Mouse (Mus musculus): ENCODE data around the gene Srd5a1. TPM values are rescaled to one million over a fixed set of nuclear protein-coding genes. Genes with fewer than 3 reads are reported as not detected.
"Not testable (repeated sequence)": the region's sequence is repeated elsewhere in the genome, so short reads cannot be mapped to it uniquely, and the experiment has no call there.

Gene Srd5a1
- polyA plus RNA-seq, 1 experiment = 14.9 TPM

DNA sequence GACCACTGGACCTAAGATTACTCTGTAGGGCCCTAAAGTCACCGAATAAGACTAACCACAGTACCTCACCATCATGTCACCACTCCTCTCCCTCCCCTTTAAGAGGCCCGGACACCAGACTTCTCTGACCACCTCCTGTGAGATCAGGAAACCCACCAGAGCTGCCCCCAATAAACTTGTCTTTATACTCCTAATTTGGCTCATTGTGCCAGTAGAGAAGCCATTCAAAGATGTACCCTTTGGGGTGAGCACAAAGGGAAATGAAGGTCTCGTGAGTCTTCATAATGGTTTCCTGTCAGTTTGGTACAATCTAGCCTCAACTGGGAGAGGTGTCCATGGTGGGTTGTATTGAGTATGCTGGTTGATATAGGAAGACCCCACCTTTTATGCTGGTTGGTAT, 29.8 kb upstream of the Srd5a1 start:
- DNase-seq = no peak
- 89% methylated on average over 3 of the region's 3 CpGs for WGBS
- TF ChIP-seq POLR2A (IDR thresholded peaks at IDR 0.05; ENCODE audit: borderline replicate concordance, insufficient read depth, low read length) = no peak
- no peak for TF ChIP-seq CTCF (IDR thresholded peaks at IDR 0.05; ENCODE audit: borderline replicate concordance, insufficient read depth, low read depth, low read length)

DNA sequence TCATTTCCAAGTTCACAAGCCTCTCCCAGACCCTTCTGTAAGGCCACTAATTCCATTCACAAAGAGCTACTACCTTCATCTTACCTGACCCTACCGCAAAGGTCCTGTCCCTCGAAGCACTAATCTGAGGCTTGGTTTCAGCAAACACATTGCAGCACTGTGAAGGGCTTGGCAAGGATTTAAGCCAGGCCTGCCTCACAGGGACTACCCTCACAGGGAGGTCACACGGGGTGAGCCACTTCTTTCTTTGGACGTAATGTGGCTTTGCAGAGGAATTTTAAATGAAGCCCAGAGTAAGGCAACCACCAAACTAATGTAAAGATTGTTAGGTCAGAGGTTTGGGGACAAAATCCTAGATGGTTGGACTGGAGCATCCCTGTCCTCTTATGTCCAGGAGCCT, 29.3 kb upstream of the Srd5a1 start:
- no peak for TF ChIP-seq CTCF (IDR thresholded peaks at IDR 0.05; ENCODE audit: borderline replicate concordance, insufficient read depth, low read depth, low read length)
- no peak for TF ChIP-seq POLR2A (IDR thresholded peaks at IDR 0.05; ENCODE audit: borderline replicate concordance, insufficient read depth, low read length)
- Histone ChIP-seq H3K4me3 (replicated peaks; ENCODE audit: insufficient read depth, low read depth, low read length) (no peak overlapping the region), H3K4me1 (ENCODE audit: control insufficient read depth, insufficient read depth, low read length) (no peaks in the 10 kb centered on the region), H3K27me3 (ENCODE audit: control insufficient read depth, insufficient read depth, low read length) (no peaks in the 10 kb centered on the region), H3K27ac (ENCODE audit: insufficient read depth, low read length) (no peak overlapping the region)
- 85% methylated on average over 4 of the region's 4 CpGs for WGBS
- no peak for DNase-seq

More for the DNA sequence above, 29.8 kb upstream of the Srd5a1 start:
- no peaks in the 10 kb centered on the region for H3K27me3 ChIP-seq (ENCODE audit: control insufficient read depth, insufficient read depth, low read length)
- H3K27ac ChIP-seq (ENCODE audit: insufficient read depth, low read length) = no peak overlapping the region
- H3K4me3 ChIP-seq (replicated peaks; ENCODE audit: insufficient read depth, low read depth, low read length) = no peak overlapping the region
- no peaks in the 10 kb centered on the region for H3K4me1 ChIP-seq (ENCODE audit: control insufficient read depth, insufficient read depth, low read length)

DNA sequence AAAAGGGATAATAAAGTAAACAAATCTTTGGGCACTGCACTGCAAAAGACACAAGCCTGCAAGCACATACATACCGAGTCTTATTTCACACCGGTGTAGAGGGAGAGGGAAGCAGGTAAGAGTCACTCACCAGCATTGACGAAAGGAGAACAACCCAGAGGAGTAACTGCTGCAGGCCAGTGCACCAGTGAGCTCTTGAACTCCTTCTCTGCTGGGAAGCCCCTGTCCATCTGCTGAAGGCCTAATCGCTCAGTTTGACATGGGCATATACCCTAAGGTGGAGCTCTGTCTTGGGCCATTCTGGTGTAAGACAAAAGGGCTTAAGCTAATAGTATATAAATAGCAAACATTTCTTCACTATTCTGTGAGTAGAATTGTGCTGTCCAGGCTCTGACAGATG, 28.9 kb upstream of the Srd5a1 start:
- WGBS = 95% methylated on average over 4 of the region's 4 CpGs
- Histone ChIP-seq H3K4me3 (replicated peaks; ENCODE audit: insufficient read depth, low read depth, low read length) (no peak overlapping the region), H3K27ac (ENCODE audit: insufficient read depth, low read length) (no peak overlapping the region), H3K4me1 (ENCODE audit: control insufficient read depth, insufficient read depth, low read length) (no peaks in the 10 kb centered on the region), H3K27me3 (ENCODE audit: control insufficient read depth, insufficient read depth, low read length) (no peaks in the 10 kb centered on the region)
- DNase-seq = no peak
- TF ChIP-seq POLR2A (IDR thresholded peaks at IDR 0.05; ENCODE audit: borderline replicate concordance, insufficient read depth, low read length) (no peak), CTCF (IDR thresholded peaks at IDR 0.05; ENCODE audit: borderline replicate concordance, insufficient read depth, low read depth, low read length) (no peak)

DNA sequence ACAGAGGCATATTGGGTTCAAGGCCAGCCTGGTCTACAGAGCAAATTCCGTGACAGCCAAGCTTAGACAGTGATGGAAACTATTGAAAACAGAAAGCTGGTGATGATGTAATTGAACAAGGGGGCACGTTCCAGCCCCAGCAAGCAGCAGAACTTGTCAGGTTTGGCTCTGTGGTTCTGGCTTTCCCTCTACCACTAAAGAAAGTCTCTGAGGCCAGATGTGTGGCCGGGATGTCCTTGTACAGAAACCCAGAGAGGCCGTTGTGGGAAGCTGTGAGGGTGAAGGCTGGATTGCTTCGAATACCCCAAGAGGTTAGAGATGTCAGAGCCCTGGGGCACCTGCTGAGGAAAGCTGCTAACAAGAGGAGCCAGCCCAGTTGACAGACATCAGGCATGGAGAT, 28.0 kb upstream of the Srd5a1 start:
- Histone ChIP-seq H3K4me1 (ENCODE audit: control insufficient read depth, insufficient read depth, low read length) (no peaks in the 10 kb centered on the region), H3K27me3 (ENCODE audit: control insufficient read depth, insufficient read depth, low read length) (no peaks in the 10 kb centered on the region), H3K27ac (ENCODE audit: insufficient read depth, low read length) (no peak overlapping the region), H3K4me3 (replicated peaks; ENCODE audit: insufficient read depth, low read depth, low read length) (no peak overlapping the region)
- 88% methylated on average over 5 of the region's 5 CpGs for WGBS
- DNase-seq = no peak
- TF ChIP-seq POLR2A (IDR thresholded peaks at IDR 0.05; ENCODE audit: borderline replicate concordance, insufficient read depth, low read length) (no peak), CTCF (IDR thresholded peaks at IDR 0.05; ENCODE audit: borderline replicate concordance, insufficient read depth, low read depth, low read length) (no peak)

DNA sequence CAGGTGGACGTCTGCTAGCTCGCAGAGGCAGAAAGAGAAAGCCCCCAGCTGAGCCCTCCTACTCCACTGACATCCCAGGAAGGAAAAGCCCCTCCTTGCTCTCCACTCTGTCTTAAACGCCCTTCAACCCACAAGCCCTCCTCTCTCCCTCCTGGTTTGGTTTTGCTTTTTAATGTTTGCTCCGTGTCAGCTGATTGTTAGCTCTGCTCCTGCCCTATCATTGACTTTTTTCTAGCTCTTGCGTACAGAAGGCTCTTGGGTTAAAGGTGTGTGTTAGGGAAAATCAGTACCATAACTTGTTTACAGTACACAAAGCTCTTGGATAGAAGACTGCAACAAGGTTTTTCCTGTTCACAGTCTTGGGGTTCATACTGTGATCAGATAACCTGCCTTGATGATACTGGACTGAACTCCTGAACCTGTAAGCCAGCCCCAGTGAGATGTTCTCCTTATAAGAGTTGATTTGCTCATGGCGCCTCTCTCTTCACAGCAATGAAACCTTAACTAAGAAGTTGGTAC, 26.9 kb upstream of the Srd5a1 start:
- no peak overlapping the region for H3K27ac ChIP-seq (ENCODE audit: insufficient read depth, low read length)
- no peak for TF ChIP-seq POLR2A (IDR thresholded peaks at IDR 0.05; ENCODE audit: borderline replicate concordance, insufficient read depth, low read length)
- no peak for TF ChIP-seq CTCF (IDR thresholded peaks at IDR 0.05; ENCODE audit: borderline replicate concordance, insufficient read depth, low read depth, low read length)
- H3K4me1 ChIP-seq (ENCODE audit: control insufficient read depth, insufficient read depth, low read length) = no peaks in the 10 kb centered on the region
- H3K27me3 ChIP-seq (ENCODE audit: control insufficient read depth, insufficient read depth, low read length) = no peaks in the 10 kb centered on the region
- DNase-seq = no peak
- no peak overlapping the region for H3K4me3 ChIP-seq (replicated peaks; ENCODE audit: insufficient read depth, low read depth, low read length)
- 81% methylated on average over 6 of the region's 6 CpGs for WGBS

DNA sequence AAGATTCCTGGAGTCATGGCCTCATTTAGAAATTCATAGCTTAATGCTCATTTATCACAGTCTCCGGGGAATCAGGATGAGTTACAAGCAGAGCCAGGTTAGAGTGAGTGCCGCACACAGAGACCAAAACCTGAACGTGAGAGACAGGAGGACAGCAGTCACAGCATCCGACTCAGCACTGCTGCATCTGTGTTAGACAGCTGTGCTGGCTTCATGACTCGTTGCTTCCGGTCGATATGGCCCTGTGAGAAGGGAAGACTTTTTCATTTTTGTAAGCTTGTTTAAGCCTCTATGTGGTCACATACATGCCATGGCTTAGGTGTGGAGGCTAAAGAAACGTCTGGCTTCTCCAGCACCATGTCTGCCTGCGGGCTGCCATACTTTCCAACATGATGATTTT, 26.4 kb upstream of the Srd5a1 start:
- no peak for DNase-seq
- no peak overlapping the region for H3K4me3 ChIP-seq (replicated peaks; ENCODE audit: insufficient read depth, low read depth, low read length)
- no peak for TF ChIP-seq POLR2A (IDR thresholded peaks at IDR 0.05; ENCODE audit: borderline replicate concordance, insufficient read depth, low read length)
- no peak for TF ChIP-seq CTCF (IDR thresholded peaks at IDR 0.05; ENCODE audit: borderline replicate concordance, insufficient read depth, low read depth, low read length)
- no peaks in the 10 kb centered on the region for H3K4me1 ChIP-seq (ENCODE audit: control insufficient read depth, insufficient read depth, low read length)
- H3K27me3 ChIP-seq (ENCODE audit: control insufficient read depth, insufficient read depth, low read length) = no peaks in the 10 kb centered on the region
- no peak overlapping the region for H3K27ac ChIP-seq (ENCODE audit: insufficient read depth, low read length)
- 86% methylated on average over 9 of the region's 9 CpGs for WGBS

DNA sequence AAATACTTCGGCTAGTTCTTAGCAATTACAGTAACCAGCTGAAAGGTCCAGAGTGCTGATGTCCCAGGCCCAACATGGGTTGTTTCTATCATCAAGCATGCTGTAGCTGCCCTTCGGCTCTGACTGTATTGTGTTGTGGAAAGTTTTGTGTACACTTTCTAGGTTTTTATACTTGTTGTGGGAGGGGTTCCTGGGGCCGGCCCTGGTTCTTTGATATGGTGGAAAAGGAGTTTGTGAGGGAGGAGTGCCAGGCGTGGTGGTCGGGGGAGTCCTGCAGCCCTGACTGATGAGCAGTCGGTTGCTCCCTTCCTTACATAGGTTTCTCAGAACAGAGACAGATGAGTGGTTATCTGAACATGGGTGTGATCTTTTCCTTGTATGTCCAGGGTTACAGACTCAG, 25.6 kb upstream of the Srd5a1 start:
- WGBS = 87% methylated on average over 6 of the region's 6 CpGs
- Histone ChIP-seq H3K27me3 (ENCODE audit: control insufficient read depth, insufficient read depth, low read length) (no peaks in the 10 kb centered on the region), H3K27ac (ENCODE audit: insufficient read depth, low read length) (no peak overlapping the region), H3K4me3 (replicated peaks; ENCODE audit: insufficient read depth, low read depth, low read length) (no peak overlapping the region), H3K4me1 (ENCODE audit: control insufficient read depth, insufficient read depth, low read length) (no peaks in the 10 kb centered on the region)
- TF ChIP-seq CTCF (IDR thresholded peaks at IDR 0.05; ENCODE audit: borderline replicate concordance, insufficient read depth, low read depth, low read length) (no peak), POLR2A (IDR thresholded peaks at IDR 0.05; ENCODE audit: borderline replicate concordance, insufficient read depth, low read length) (no peak)
- DNase-seq = no peak

DNA sequence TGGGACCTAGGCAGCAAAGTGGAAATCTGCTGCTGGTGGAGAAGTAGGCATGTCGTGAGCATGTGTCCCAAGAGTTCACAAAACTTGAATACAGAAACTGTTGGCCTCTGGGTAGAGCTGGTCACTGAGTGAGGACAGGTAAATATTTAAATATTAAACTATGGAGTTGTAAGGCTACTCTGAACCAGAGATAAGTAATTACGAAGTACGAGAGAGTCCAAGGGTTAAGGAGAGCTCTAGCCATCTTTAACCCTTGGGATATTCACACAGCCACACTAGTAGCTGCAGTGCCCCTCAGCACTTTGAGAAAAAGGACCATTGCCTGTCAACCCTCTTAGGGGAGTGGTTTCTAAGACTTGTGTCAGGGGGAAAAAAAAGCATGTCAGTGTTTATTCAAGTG, 25.1 kb upstream of the Srd5a1 start:
- H3K27ac ChIP-seq (ENCODE audit: insufficient read depth, low read length) = no peak overlapping the region
- WGBS = 90% methylated on average over 3 of the region's 3 CpGs
- TF ChIP-seq POLR2A (IDR thresholded peaks at IDR 0.05; ENCODE audit: borderline replicate concordance, insufficient read depth, low read length) = no peak
- TF ChIP-seq CTCF (IDR thresholded peaks at IDR 0.05; ENCODE audit: borderline replicate concordance, insufficient read depth, low read depth, low read length) = no peak
- no peaks in the 10 kb centered on the region for H3K27me3 ChIP-seq (ENCODE audit: control insufficient read depth, insufficient read depth, low read length)
- DNase-seq = no peak
- H3K4me3 ChIP-seq (replicated peaks; ENCODE audit: insufficient read depth, low read depth, low read length) = no peak overlapping the region
- H3K4me1 ChIP-seq (ENCODE audit: control insufficient read depth, insufficient read depth, low read length) = no peaks in the 10 kb centered on the region

DNA sequence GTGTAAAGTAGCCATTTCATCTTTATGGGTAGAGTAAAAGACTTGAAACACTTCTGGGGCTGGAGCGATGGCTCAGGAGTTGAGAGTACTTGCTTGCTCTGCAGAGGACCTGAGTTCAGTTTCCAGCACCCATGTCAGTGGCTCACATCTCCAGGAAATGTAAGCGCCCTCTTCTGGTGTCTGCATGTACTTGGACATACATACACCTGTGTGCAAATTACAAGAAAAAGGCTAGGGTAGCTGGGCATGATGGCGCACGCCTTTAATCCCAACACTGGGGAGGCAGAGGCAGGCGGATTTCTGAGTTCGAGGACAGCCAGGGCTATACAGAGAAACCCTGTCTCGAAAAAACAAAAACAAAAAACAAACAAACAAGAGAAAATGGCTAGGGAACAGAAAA, 24.6 kb upstream of the Srd5a1 start:
- not testable (repeated sequence) for H3K4me1 ChIP-seq (ENCODE audit: control insufficient read depth, insufficient read depth, low read length); H3K27ac ChIP-seq (ENCODE audit: insufficient read depth, low read length); H3K4me3 ChIP-seq (replicated peaks; ENCODE audit: insufficient read depth, low read depth, low read length); DNase-seq; H3K27me3 ChIP-seq (ENCODE audit: control insufficient read depth, insufficient read depth, low read length)
- 96% methylated on average over 7 of the region's 7 CpGs for WGBS
